Comparison of ENCODE assay signal across 20 mouse cellular contexts in the genomic region with DNA sequence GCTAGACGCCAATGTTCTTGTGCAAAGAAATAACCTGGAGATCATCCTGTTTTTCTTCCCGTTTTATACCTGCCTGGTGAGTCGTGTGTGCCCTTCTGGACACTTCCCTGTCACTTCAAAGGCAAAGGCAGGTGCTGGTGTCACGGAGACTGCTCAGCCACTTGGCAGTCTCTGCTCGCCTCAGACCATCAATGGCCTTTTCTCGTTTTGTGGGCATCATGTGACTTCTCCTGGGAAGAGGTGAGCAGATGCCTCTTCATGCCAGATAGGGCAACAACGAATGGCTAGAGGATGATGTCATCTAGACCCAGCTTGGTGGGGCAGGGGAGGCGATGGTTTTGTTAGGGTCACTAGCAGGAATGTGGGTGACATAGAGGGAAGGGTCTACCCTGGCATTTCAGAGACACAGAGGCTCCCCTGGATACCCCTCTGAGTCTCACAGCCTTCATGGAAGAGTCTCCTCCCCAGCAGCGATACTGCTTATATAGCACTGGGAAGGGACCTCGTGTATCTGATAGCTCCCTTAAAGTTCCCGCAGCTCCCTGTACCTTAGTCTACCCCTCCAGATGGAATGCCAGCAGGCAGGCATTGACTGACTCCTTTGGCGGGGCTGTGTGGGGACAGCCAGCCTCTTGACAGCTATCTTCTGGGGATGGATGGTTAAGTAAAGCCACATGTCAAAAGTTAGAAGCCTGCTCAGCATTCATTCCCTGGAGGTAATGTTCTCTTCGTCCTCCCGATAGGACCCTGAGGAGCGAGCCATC.
"Had no signal": no experiment of that assay in that cellular context is flagged by ENCODE, and none has a peak within 500 bp of the region (broad histone marks: within the 10 kb centered on the region; RNA-seq: fewer than 3 reads in every experiment).

No protein-coding gene starts in this region.

- ATAC-seq: liver, postnatal 0 days; midbrain, embryonic 13.5 days; midbrain, embryonic 16.5 days had no signal

- H3K9me3 ChIP-seq: limb, embryonic 12.5 days; limb, embryonic 15.5 days; megakaryocyte, embryonic 14.5 days; midbrain, embryonic 10.5 days; midbrain, embryonic 13.5 days; neural tube, embryonic 13.5 days had no signal

- H3K4me2 ChIP-seq: limb, embryonic 12.5 days; limb, embryonic 15.5 days; liver, embryonic 11.5 days; lung, embryonic 14.5 days; midbrain, embryonic 13.5 days; neural tube, embryonic 13.5 days had no signal

- DNase-seq: kidney, postnatal 14 days; kidney, postnatal 4 days; left cerebral cortex, postnatal 4 days; liver, postnatal 0 days; lung, embryonic 14.5 days; retina, postnatal 1 day; right cerebral cortex, postnatal 25 days; spleen, adult 18-20 months; thymus, adult 18-20 months; thymus, postnatal 36 days had no signal

- H3K4me1 ChIP-seq: limb, embryonic 12.5 days; limb, embryonic 15.5 days; midbrain, embryonic 10.5 days; midbrain, embryonic 13.5 days; neural tube, embryonic 13.5 days had no signal

- H3K27ac ChIP-seq: limb, embryonic 12.5 days; limb, embryonic 15.5 days; liver, embryonic 14.5 days; midbrain, embryonic 10.5 days; midbrain, embryonic 13.5 days; neural tube, embryonic 13.5 days had no signal

- H3K4me3 ChIP-seq: limb, embryonic 12.5 days; limb, embryonic 15.5 days; megakaryocyte, embryonic 14.5 days; midbrain, embryonic 10.5 days; midbrain, embryonic 13.5 days; myocyte; neural tube, embryonic 13.5 days had no signal

- H3K27me3 ChIP-seq: limb, embryonic 12.5 days; limb, embryonic 15.5 days; midbrain, embryonic 13.5 days; neural tube, embryonic 13.5 days had no signal

- H3K9ac ChIP-seq: limb, embryonic 12.5 days; limb, embryonic 15.5 days; liver, embryonic 14.5 days; liver, postnatal 0 days; lung, embryonic 14.5 days; midbrain, embryonic 13.5 days; neural tube, embryonic 13.5 days had no signal

- H3K36me3 ChIP-seq: limb, embryonic 12.5 days had no signal
